Mouse (Mus musculus) G1E (cell line): ENCODE measurements around the gene Map4k3.

Experiments used
- CTCF ChIP-seq: IDR thresholded peaks from 2 replicates; pipeline ENCODE4 v1.5.1; 2012; ENCODE audit warnings: low read depth, low read length, inconsistent platforms, mixed read lengths
- GATA1 ChIP-seq: IDR thresholded peaks from 2 replicates; pipeline ENCODE4 v1.6.1; 2012; ENCODE audit warnings: borderline replicate concordance, low read length, inconsistent platforms, mixed read lengths
- TAL1 ChIP-seq: conservative IDR thresholded peaks from 2 replicates; pipeline ENCODE4 v1.6.1; 2012; ENCODE audit warnings: low read depth, low read length, inconsistent platforms, mixed read lengths

- TF ChIP-seq CTCF (no peak), TAL1 (no peak), GATA1 (no peak)
Observed at GRCm38 (mm10) chr17:80765204-80765603, 36.9 kb upstream of the Map4k3 start.
